Mouse (Mus musculus) lung, embryonic 16.5 days (tissue): ENCODE data around the gene Tm4sf4. TPM values are rescaled to one million over a fixed set of nuclear protein-coding genes. Genes with fewer than 3 reads are reported as not detected.

ENCODE experiments used
- ATAC-seq: fragments of 200-750 bp; cut with Nextera tagmentation; 2 replicates; pipeline ENCODE4 v1.8.0; 2017; ENCODE audit warnings: low read depth, mild to moderate bottlenecking, moderate library complexity
- H3K27ac ChIP-seq: fragments of 300-500 bp; sonication (generic); 2 replicates; pipeline ENCODE4 v1.5.1; 2014; ENCODE audit warnings: mild to moderate bottlenecking, control low read depth, low read length
- H3K27me3 ChIP-seq: fragments of 300-500 bp; sonication (generic); 2 replicates; pipeline ENCODE4 v1.6.1; 2014; ENCODE audit warnings: low read depth, low read length, mixed read lengths; ENCODE audit not compliant: control insufficient read depth, insufficient read depth
- H3K36me3 ChIP-seq: fragments of 300-500 bp; sonication (generic); 2 replicates; pipeline ENCODE4 v1.6.1; 2014; ENCODE audit warnings: low read length; ENCODE audit not compliant: control insufficient read depth, insufficient read depth
- H3K4me1 ChIP-seq: fragments of 300-500 bp; sonication (generic); replicated peaks from 2 replicates; pipeline ENCODE4 v1.6.1; 2014; ENCODE audit warnings: low read length, mixed read lengths; ENCODE audit not compliant: control insufficient read depth, insufficient read depth
- H3K4me2 ChIP-seq: fragments of 300-500 bp; sonication (generic); 2 replicates; pipeline ENCODE4 v1.6.1; 2014; ENCODE audit warnings: low read depth, low read length, control low read depth
- H3K4me3 ChIP-seq: fragments of 300-500 bp; sonication (generic); 2 replicates; pipeline ENCODE4 v1.5.1; 2014; ENCODE audit warnings: mild to moderate bottlenecking, low read length, control low read depth
- H3K9ac ChIP-seq: fragments of 300-500 bp; sonication (generic); 2 replicates; pipeline ENCODE4 v1.6.1; 2014; ENCODE audit warnings: low read length, control low read depth
- H3K9me3 ChIP-seq: fragments of 300-500 bp; sonication (generic); 2 replicates; pipeline ENCODE4 v1.6.1; 2016; ENCODE audit warnings: low read length; ENCODE audit not compliant: control insufficient read depth
- WGBS: fragments of 180-500 bp; shearing (Covaris S2); extraction: QIAGEN DNeasy Blood & Tissue Kit; methylation state at CpG from one replicate; pipeline ENCODE4 v1.1.7; 2014; 5-methylcytosine and 5-hydroxymethylcytosine counted together
- polyA plus RNA-seq: library from polyadenylated mRNA; unstranded; fragments of >200 nt; fragmentation: Nextera tagmentation; extraction: Ambion mirVana; gene quantifications from 2 replicates; pipeline ENCODE4 v1.2.1, GENCODE M21; 2015

The Tm4sf4 gene
- 0.49 and 1.3 TPM in 2 replicates for polyA plus RNA-seq

GRCm38 (mm10) chr3:57425089-57425730, at the start of gene Tm4sf4:
Gene Tm4sf4 (plus strand): TSS chr3:57425314.
- H3K4me2 ChIP-seq = no peak within 1 kb of the TSS
- no peaks in the 10 kb centered on the region for H3K9me3 ChIP-seq
- peaks cover 5% of the 10 kb centered on the region for H3K4me1 ChIP-seq
- H3K36me3 ChIP-seq = no peaks in the 10 kb centered on the region
- H3K27ac ChIP-seq = no peak within 1 kb of the TSS
- no peak for ATAC-seq
- WGBS = 42% methylated on average over 10 of the region's 10 CpGs
- H3K4me3 ChIP-seq = no peak within 1 kb of the TSS
- no peak within 1 kb of the TSS for H3K9ac ChIP-seq
- no peaks in the 10 kb centered on the region for H3K27me3 ChIP-seq

GRCm38 (mm10) chr3:57386423-57386822, 38.7 kb upstream of the Tm4sf4 start:
- Histone ChIP-seq H3K27me3 (no peaks in the 10 kb centered on the region), H3K4me1 (no peaks in the 10 kb centered on the region), H3K4me2 (no peak overlapping the region), H3K27ac (no peak overlapping the region), H3K9ac (no peak overlapping the region), H3K36me3 (no peaks in the 10 kb centered on the region), H3K4me3 (no peak overlapping the region), H3K9me3 (no peaks in the 10 kb centered on the region)
- no peak for ATAC-seq
- WGBS = 80% methylated on average over 6 of the region's 6 CpGs

- H3K27ac ChIP-seq = no peak overlapping the region
These were observed 38.2 kb upstream of the Tm4sf4 start for GRCm38 (mm10) chr3:57386895-57387294.

GRCm38 (mm10) chr3:57387593-57387992, 37.5 kb upstream of the Tm4sf4 start:
- no peak overlapping the region for H3K4me2 ChIP-seq
- 51% methylated on average over 2 of the region's 2 CpGs for WGBS
- H3K9ac ChIP-seq = no peak overlapping the region
- no peak for ATAC-seq
- no peaks in the 10 kb centered on the region for H3K27me3 ChIP-seq
- no peak overlapping the region for H3K27ac ChIP-seq
- no peak overlapping the region for H3K4me3 ChIP-seq
- no peaks in the 10 kb centered on the region for H3K9me3 ChIP-seq
- H3K36me3 ChIP-seq = no peaks in the 10 kb centered on the region
- no peaks in the 10 kb centered on the region for H3K4me1 ChIP-seq

More at GRCm38 (mm10) chr3:57386895-57387294, 38.2 kb upstream of the Tm4sf4 start:
- Histone ChIP-seq H3K4me3 (no peak overlapping the region), H3K4me1 (no peaks in the 10 kb centered on the region), H3K4me2 (no peak overlapping the region), H3K9me3 (no peaks in the 10 kb centered on the region), H3K9ac (no peak overlapping the region), H3K36me3 (no peaks in the 10 kb centered on the region), H3K27me3 (no peaks in the 10 kb centered on the region)
- WGBS = 65% methylated on average over 2 of the region's 2 CpGs
- no peak for ATAC-seq

- H3K4me3 ChIP-seq = no peak overlapping the region
- H3K4me1 ChIP-seq = no peaks in the 10 kb centered on the region
- no peaks in the 10 kb centered on the region for H3K36me3 ChIP-seq
- H3K4me2 ChIP-seq = no peak overlapping the region
- no peaks in the 10 kb centered on the region for H3K9me3 ChIP-seq
- H3K27ac ChIP-seq = no peak overlapping the region
- no peak for ATAC-seq
- H3K9ac ChIP-seq = no peak overlapping the region
- no peaks in the 10 kb centered on the region for H3K27me3 ChIP-seq
- WGBS = 81% methylated on average over 4 of the region's 4 CpGs
These were observed 13.6 kb upstream of the Tm4sf4 start for GRCm38 (mm10) chr3:57411535-57411934.

GRCm38 (mm10) chr3:57420233-57420632, 4.9 kb upstream of the Tm4sf4 start:
- 51% methylated on average over 2 of the region's 2 CpGs for WGBS
- no peak overlapping the region for H3K4me2 ChIP-seq
- no peaks in the 10 kb centered on the region for H3K36me3 ChIP-seq
- no peaks in the 10 kb centered on the region for H3K4me1 ChIP-seq
- no peak overlapping the region for H3K9ac ChIP-seq
- no peaks in the 10 kb centered on the region for H3K9me3 ChIP-seq
- H3K27me3 ChIP-seq = no peaks in the 10 kb centered on the region
- H3K27ac ChIP-seq = no peak overlapping the region
- no peak overlapping the region for H3K4me3 ChIP-seq
- ATAC-seq = no peak

- Histone ChIP-seq H3K36me3 (no peaks in the 10 kb centered on the region), H3K27me3 (no peaks in the 10 kb centered on the region), H3K4me3 (no peak overlapping the region), H3K4me2 (no peak overlapping the region), H3K27ac (no peak overlapping the region), H3K4me1 (no peaks in the 10 kb centered on the region), H3K9me3 (no peaks in the 10 kb centered on the region), H3K9ac (no peak overlapping the region)
- WGBS = 94% methylated on average over 1 of the region's 1 CpGs
- no peak for ATAC-seq
These were observed 4.5 kb upstream of the Tm4sf4 start for GRCm38 (mm10) chr3:57420660-57421059.

GRCm38 (mm10) chr3:57426351-57426750, 1.2 kb downstream of the Tm4sf4 start:
- no peak for ATAC-seq
- Histone ChIP-seq H3K4me3 (no peak overlapping the region), H3K27me3 (no peaks in the 10 kb centered on the region), H3K9ac (no peak overlapping the region), H3K4me1 (peaks cover 5% of the 10 kb centered on the region), H3K9me3 (no peaks in the 10 kb centered on the region), H3K4me2 (no peak overlapping the region), H3K36me3 (no peaks in the 10 kb centered on the region), H3K27ac (no peak overlapping the region)
- WGBS = 89% methylated on average over 11 of the region's 11 CpGs

- 9% methylated on average over 5 of the region's 5 CpGs for WGBS
- no peaks in the 10 kb centered on the region for H3K27me3 ChIP-seq
- H3K27ac ChIP-seq = no peak overlapping the region
- peak; percentile 34; the same call in 1 of the 2 replicates for ATAC-seq
- H3K9me3 ChIP-seq = no peaks in the 10 kb centered on the region
- no peak overlapping the region for H3K9ac ChIP-seq
- H3K4me3 ChIP-seq = no peak overlapping the region
- H3K36me3 ChIP-seq = no peaks in the 10 kb centered on the region
- H3K4me1 ChIP-seq = peaks cover 5% of the 10 kb centered on the region
- no peak overlapping the region for H3K4me2 ChIP-seq
These were observed 3.8 kb downstream of the Tm4sf4 start for GRCm38 (mm10) chr3:57428682-57429464.
